Mouse (Mus musculus): ENCODE results near the gene Slc2a9. TPM values are rescaled to one million over a fixed set of nuclear protein-coding genes. Genes with fewer than 3 reads are reported as not detected.
A peak's percentile ranks its signal among the peaks of the same experiment; 100 is the strongest.
"Not testable (repeated sequence)": the region's sequence is repeated elsewhere in the genome, so short reads cannot be mapped to it uniquely, and the experiment has no call there.

Gene Slc2a9
- polyA plus RNA-seq, 1 experiment from 2014 or later = 0.05 TPM

DNA sequence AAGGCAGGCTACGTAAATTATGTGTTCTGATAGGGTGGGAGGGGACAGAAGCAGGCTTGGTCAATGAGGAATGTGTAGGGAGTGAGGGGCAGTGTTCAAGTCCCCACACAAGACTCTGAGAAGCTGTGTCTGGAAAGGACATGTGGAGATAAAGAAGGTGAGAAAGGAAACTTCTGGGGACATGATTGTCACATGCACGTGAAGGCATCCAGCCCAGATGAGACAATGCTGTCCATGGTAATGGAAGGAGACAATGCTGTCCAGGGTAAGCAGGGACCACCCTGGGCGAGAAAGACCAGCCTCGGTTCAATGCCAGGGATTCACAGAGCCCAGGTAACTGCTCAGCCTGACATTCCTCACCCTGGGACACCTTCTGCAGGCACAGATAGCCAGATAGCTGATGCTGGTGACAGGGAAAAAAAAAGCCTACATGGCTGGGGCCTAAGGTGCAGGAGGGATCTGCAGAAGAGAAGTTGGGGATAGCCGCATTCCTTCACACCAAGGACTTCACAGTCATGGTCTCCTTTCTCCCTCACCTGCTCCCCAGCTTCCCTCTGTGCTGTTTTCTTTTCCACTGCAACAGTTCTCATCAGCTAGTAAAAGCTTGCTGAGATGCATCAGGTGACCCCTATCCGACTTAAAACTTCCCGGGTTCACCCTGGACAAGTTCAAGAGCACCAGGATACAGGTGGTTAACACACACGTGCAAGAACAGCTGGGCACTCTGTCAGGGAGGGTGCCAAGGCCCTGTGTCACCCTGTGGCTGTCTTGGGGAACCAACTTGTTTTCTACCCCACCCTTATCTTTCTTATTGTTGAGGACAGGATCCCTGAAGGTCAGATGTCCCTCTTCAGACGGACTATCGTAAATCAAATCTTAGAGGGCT, 21.9 kb downstream of the Slc2a9 start:
- peak overlapping the region; percentile 45 for H3K4me2 ChIP-seq
- WGBS = 82% methylated on average over 10 of the region's 10 CpGs
- no peaks in the 10 kb centered on the region for H3K9me3 ChIP-seq (replicated peaks)
- H3K27me3 ChIP-seq = peaks cover 2% of the 10 kb centered on the region; the same call in 1 of the 2 replicates
- no peak overlapping the region for H3K4me3 ChIP-seq
- no peak overlapping the region for H3K27ac ChIP-seq
- H3K36me3 ChIP-seq (ENCODE audit: poor library complexity, severe bottlenecking) = no peaks in the 10 kb centered on the region
- H3K9ac ChIP-seq = no peak overlapping the region
- no peak for ATAC-seq
- peaks cover 13% of the 10 kb centered on the region for H3K4me1 ChIP-seq

DNA sequence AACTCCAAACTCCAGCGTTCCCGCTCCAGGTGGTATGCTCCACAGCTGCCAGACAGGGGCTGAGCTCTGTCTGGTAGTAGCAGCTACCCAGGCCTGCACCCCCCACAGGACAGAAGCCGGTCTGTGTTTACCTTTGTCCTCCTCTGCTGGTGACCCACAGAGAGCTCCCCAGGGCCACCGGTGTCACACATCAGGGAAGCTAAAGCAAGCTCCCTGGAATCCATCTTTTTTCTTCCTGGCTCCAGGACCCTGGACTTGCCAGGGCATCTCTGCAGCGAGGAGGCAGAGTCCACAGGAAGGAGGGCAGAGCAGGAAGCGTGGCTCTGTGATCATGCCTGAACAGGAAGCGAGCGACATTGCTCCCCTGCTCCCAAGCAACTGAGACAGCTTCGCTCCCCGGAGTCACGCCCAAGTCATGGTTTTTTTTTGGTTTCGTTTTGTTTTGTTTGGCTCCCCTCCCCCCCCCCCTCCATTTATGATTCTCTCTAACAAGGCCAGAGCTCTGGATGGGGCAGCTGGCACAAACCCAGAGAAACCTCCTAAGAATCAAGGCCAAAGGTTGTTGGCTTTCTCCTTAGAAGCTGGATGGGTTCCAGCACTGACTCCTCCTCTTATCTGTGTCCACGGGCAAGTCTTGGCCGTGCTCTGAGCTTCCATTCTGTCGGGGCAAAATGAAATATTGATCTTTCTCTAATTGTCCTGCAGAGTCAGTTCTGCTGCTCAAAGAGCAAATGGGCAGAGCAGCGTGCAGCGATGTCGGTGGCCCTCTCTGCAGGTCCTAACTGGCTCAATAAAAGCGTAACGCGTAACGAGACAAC, 22.8 kb downstream of the Slc2a9 start:
- no peak overlapping the region for H3K27ac ChIP-seq
- ATAC-seq = peak; percentile 59
- H3K36me3 ChIP-seq (ENCODE audit: poor library complexity, severe bottlenecking) = no peaks in the 10 kb centered on the region
- H3K27me3 ChIP-seq = peaks cover 2% of the 10 kb centered on the region; the same call in 1 of the 2 replicates
- H3K9ac ChIP-seq = peak overlapping the region; percentile 22
- 0 out of 2 replicates have a peak overlapping the region, but pooled peaks have one; percentile 7 for H3K4me3 ChIP-seq
- WGBS = 33% methylated on average over 22 of the region's 22 CpGs
- H3K4me1 ChIP-seq = peaks cover 13% of the 10 kb centered on the region
- no peaks in the 10 kb centered on the region for H3K9me3 ChIP-seq (replicated peaks)
- H3K4me2 ChIP-seq = peak overlapping the region; percentile 45

DNA sequence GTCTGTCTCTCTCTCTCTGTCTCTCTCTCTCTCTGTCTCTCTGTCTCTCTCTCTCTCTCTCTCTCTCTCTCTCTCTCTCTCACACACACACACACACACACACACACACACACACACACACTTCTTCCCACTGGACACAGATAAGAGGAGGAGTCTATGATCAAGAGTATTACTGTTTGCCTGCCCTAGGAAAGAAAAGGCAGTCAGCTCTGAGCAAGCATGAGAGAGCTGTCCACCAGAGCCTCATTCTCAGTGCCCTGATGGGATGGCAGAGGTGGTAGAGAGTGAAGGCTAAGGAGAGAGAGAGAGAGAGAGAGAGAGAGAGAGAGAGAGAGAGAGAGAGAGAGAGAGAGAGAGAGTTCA, 23.4 kb downstream of the Slc2a9 start:
- H3K27me3 ChIP-seq; H3K36me3 ChIP-seq (ENCODE audit: poor library complexity, severe bottlenecking); H3K9ac ChIP-seq; H3K4me3 ChIP-seq; H3K27ac ChIP-seq; H3K9me3 ChIP-seq (replicated peaks): not testable (repeated sequence)
- ATAC-seq = peak; percentile 11; the same call in 1 of the 2 replicates
- Histone ChIP-seq H3K4me1 (peaks cover 13% of the 10 kb centered on the region), H3K4me2 (peak overlapping the region; percentile 45)

DNA sequence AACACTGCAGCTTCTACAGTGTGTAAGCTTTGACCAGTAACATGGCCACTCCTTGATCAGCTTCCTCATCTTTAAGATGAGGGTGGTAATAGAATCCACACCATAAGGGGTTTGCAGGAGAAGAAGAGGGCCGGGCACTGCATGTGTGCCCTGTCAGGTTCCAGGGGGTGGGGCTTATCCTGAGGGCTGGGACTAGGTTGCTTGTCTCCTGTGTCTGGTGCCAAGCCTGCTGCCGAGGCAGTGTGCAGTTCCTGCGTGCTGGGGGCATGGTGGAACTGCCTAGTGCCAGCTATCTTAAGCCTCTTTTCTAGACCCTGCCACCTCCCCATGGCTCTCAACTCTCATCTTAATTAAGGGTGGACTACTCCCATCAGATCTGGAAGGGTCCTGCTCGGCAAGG, 23.9 kb downstream of the Slc2a9 start:
- no peaks in the 10 kb centered on the region for H3K36me3 ChIP-seq (ENCODE audit: poor library complexity, severe bottlenecking)
- H3K27ac ChIP-seq = no peak overlapping the region
- ATAC-seq = peak; percentile 46
- H3K4me1 ChIP-seq = peaks cover 13% of the 10 kb centered on the region
- no peak overlapping the region for H3K9ac ChIP-seq
- no peaks in the 10 kb centered on the region for H3K9me3 ChIP-seq (replicated peaks)
- no peak overlapping the region for H3K4me2 ChIP-seq
- 43% methylated on average over 4 of the region's 4 CpGs for whole genome bisulfite sequencing
- H3K27me3 ChIP-seq = peaks cover 2% of the 10 kb centered on the region; the same call in 1 of the 2 replicates
- no peak overlapping the region for H3K4me3 ChIP-seq

DNA sequence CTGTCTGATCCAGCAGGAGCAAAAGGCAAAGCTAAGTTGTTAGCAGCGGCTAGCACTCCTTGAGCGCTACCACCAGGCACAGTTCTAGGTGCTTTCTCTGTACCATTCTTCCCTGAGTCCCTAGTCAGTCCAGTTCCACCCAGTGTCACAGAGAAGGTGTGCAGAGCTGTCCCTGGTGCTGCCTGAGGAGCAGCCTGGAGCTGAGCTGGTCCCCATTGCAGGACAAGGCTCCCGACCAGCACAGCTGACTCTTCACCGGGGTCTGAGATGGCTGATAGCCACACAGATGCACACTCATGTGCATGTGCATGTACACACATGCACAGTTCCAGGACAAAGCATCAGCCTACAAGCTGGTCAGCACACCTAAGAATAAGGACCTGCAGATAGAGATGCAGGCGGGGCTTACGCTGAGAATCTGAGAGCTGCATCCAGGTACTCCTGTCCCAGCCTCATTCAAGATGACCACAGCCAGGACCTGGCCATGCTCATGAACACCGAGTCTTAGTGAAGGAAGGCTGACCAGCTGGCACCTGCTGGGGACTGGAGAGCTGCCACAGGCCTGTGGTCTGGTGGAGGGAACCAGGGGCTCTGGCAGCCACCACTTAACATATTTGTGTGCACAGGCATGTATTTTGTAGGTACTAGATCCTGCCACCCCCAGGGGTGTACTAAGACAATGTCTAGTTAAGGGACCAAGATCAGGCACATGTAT, 25.1 kb downstream of the Slc2a9 start:
- Histone ChIP-seq H3K27me3 (peaks cover 2% of the 10 kb centered on the region; the same call in 1 of the 2 replicates), H3K9me3 (replicated peaks) (no peaks in the 10 kb centered on the region), H3K9ac (no peak overlapping the region), H3K4me1 (peaks cover 13% of the 10 kb centered on the region), H3K36me3 (ENCODE audit: poor library complexity, severe bottlenecking) (no peaks in the 10 kb centered on the region), H3K4me2 (no peak overlapping the region), H3K27ac (no peak overlapping the region), H3K4me3 (no peak overlapping the region)
- 92% methylated on average over 7 of the region's 7 CpGs for WGBS
- no peak for ATAC-seq

DNA sequence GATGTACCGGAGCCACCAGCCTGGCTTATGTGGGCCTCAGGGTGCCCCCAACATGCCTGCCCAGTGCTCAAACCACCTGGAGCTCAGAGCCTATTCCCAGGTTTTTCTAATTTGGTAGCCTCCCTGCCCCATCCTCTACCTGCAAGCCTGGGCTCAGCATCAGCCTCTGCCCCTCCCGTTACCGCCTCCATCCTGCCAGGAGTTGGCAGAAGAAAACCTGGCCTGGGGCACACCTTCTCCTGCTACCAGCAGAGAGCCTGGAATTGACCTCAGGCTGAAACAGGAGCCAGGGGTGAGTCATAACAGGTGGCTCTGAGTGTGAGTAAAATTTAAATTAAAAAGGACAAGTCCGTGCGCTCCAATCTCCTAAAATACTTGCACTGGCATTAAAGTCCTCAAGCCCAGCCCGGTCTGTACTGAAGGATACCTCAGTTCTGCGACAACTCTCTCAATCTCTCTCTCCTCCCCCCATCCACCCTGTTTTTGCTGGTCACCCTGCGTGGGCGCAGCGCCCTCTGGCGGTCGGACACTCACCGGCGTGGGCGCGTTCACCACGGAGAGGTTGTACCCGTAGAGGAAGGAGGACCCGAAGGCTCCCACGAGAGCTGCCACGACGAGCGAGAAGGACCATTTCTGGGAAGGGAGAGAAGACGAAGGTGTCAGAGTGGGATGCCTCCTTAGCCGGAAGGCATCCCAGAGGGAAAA, 25.9 kb downstream of the Slc2a9 start:
- Histone ChIP-seq H3K4me3 (no peak overlapping the region), H3K27me3 (peaks cover 2% of the 10 kb centered on the region; the same call in 1 of the 2 replicates), H3K4me1 (peaks cover 13% of the 10 kb centered on the region), H3K9ac (no peak overlapping the region), H3K4me2 (no peak overlapping the region), H3K9me3 (replicated peaks) (no peaks in the 10 kb centered on the region), H3K27ac (no peak overlapping the region), H3K36me3 (ENCODE audit: poor library complexity, severe bottlenecking) (no peaks in the 10 kb centered on the region)
- no peak for ATAC-seq
- 89% methylated on average over 25 of the region's 25 CpGs for WGBS

DNA sequence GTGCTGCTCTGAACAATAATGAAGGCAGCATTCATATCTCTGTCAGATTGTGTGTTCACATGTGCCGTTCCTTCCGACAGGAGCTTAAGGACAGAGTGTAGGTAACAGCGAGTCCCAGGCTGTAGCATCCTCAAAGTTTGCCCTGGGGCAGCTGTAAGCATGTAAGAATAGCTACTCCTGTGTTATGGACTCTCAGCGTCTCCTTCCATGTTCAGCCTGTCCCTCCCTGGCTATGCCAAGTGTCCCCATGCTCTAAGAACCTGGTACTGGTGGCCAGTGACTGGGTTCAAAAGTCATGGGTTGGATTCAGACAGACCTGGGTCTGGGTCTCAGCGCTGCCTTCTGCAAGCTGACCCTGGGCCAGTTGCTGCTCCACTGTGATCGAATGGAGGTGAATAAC, 32.1 kb downstream of the Slc2a9 start:
- Histone ChIP-seq H3K4me1 (no peaks in the 10 kb centered on the region), H3K27ac (no peak overlapping the region), H3K9me3 (replicated peaks) (no peaks in the 10 kb centered on the region), H3K4me2 (no peak overlapping the region), H3K27me3 (no peaks in the 10 kb centered on the region), H3K36me3 (ENCODE audit: poor library complexity, severe bottlenecking) (no peaks in the 10 kb centered on the region), H3K4me3 (no peak overlapping the region), H3K9ac (no peak overlapping the region)
- no peak for ATAC-seq
- WGBS = 87% methylated on average over 6 of the region's 6 CpGs

DNA sequence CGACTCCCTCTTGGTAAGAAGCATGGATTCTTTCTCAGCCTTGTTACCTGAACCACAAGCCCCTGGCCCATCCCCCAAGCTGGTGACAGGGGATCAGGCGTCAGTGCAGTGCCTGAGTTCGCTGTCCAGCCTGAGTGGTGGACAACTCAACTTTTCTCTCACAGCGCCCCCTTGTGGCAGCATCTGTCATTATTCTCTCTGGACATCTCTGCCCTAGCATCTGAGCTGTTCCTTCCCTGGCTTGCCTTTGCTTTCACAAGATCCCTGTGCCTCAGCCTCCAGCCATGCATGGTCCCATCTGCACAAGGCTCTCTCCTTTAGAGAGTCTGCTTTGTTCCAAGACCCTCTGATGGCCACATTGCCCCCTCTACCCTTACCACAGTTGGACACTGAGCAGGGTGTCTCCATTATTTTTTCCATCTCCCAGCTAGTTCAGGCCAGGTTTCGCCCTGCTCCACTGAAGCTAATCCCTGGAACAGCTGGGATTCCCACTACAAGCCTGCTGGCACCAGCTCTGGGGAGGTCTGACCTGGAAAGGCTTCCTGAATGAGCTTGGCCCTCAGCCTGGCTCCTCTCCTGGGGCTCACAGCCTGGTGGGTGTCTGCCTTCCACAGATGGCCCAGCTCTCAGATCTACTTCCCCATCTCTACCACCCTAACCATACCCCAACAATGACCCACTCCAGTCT, 32.9 kb downstream of the Slc2a9 start:
- 19% methylated on average over 5 of the region's 5 CpGs for WGBS
- no peak overlapping the region for H3K4me3 ChIP-seq
- peak; percentile 81 for ATAC-seq
- H3K9ac ChIP-seq = no peak overlapping the region
- H3K27me3 ChIP-seq = no peaks in the 10 kb centered on the region
- no peaks in the 10 kb centered on the region for H3K36me3 ChIP-seq (ENCODE audit: poor library complexity, severe bottlenecking)
- no peaks in the 10 kb centered on the region for H3K9me3 ChIP-seq (replicated peaks)
- H3K4me1 ChIP-seq = no peaks in the 10 kb centered on the region
- H3K27ac ChIP-seq = no peak overlapping the region
- no peak overlapping the region for H3K4me2 ChIP-seq

DNA sequence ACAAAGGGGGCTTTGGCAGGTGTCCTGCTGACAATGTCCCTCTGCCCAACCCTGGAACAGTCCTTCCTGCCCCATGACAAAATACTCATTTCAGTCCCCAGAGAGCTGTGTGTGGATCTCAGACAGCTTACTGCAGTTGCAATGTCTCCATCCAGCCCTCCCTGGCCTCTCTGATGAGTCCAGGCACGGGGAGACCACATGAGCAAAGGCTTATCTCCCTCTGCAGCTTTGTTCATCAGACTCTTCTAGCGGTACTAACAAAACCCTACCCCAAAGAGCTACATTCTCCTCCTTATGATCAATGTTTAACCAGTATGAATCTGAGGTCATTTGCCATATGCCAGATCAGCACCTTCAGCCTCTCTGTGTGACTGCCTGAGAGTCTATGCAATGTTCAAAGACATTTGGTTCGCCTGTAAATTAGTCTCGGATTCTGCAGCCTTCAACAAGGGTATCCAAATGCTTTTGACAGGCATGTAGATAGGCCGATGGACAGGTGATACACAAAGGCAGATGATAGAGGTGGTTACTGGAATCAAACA, 36.3 kb downstream of the Slc2a9 start:
- H3K4me3 ChIP-seq = no peak overlapping the region
- WGBS = 82% methylated on average over 5 of the region's 5 CpGs
- H3K9me3 ChIP-seq (replicated peaks) = no peaks in the 10 kb centered on the region
- no peaks in the 10 kb centered on the region for H3K27me3 ChIP-seq
- no peak for ATAC-seq
- H3K4me1 ChIP-seq = no peaks in the 10 kb centered on the region
- no peak overlapping the region for H3K9ac ChIP-seq
- H3K36me3 ChIP-seq (ENCODE audit: poor library complexity, severe bottlenecking) = no peaks in the 10 kb centered on the region
- H3K4me2 ChIP-seq = no peak overlapping the region
- H3K27ac ChIP-seq = no peak overlapping the region

DNA sequence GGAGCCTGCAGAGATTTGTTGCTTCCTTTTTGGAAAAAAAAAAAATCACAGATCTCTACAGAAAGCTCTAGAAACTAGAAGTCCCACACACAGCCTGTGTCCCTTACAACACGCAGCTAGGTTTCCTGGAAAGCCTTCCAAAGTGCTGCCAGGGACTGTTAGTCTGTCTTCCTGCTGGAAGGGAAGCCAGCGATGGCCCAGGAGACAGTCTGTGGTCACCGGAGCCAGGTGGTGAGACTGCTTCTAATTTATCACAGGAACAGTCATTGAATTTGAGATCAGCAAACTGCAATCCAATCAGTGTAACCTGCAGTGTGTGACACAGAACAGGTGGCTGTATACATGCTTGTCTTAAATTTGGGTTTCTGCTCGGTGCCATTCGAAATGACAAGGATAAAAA, 41.7 kb downstream of the Slc2a9 start:
- Histone ChIP-seq H3K4me1 (no peaks in the 10 kb centered on the region), H3K4me3 (no peak overlapping the region), H3K27me3 (no peaks in the 10 kb centered on the region), H3K9me3 (replicated peaks) (no peaks in the 10 kb centered on the region), H3K36me3 (ENCODE audit: poor library complexity, severe bottlenecking) (no peaks in the 10 kb centered on the region), H3K9ac (no peak overlapping the region), H3K27ac (no peak overlapping the region), H3K4me2 (no peak overlapping the region)
- no peak for ATAC-seq
- WGBS = 94% methylated on average over 5 of the region's 5 CpGs

DNA sequence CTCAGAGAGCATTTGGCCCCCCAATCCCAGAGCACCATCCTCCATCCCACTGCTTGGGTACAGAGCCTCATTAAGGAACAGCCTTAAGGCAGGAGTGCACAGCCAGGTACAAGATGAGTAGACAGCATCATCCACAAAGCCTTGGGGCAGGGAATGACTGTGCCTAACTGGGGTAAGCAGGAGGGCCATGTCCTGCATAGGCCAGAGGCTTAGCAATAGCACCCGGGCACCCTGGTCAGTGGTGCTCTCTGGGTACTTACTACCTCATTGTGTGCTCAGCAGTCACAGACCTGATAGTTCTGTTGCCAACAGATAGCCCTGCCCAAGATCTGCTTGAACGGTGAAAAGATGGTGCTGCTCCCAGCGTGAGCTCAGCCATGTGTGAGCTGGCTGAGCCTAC, 52.0 kb downstream of the Slc2a9 start:
- Histone ChIP-seq H3K9me3 (replicated peaks) (no peaks in the 10 kb centered on the region), H3K4me3 (no peak overlapping the region), H3K36me3 (ENCODE audit: poor library complexity, severe bottlenecking) (no peaks in the 10 kb centered on the region), H3K4me1 (no peaks in the 10 kb centered on the region), H3K27ac (no peak overlapping the region), H3K4me2 (no peak overlapping the region), H3K27me3 (no peaks in the 10 kb centered on the region), H3K9ac (no peak overlapping the region)
- 86% methylated on average over 3 of the region's 3 CpGs for WGBS
- no peak for ATAC-seq

Measured in forebrain, embryonic 13.5 days (tissue).